Mouse (Mus musculus) C2C12 (cell line): ENCODE measurements around the gene Adgb. TPM values are rescaled to one million over a fixed set of nuclear protein-coding genes. Genes with fewer than 3 reads are reported as not detected.

Experiments used
- H3K27me3 ChIP-seq: one replicate; pipeline ENCODE4 v1.6.1; 2011; ENCODE audit not compliant: control insufficient read depth, insufficient read depth, insufficient read length
- H3K36me3 ChIP-seq: one replicate; pipeline ENCODE4 v1.6.1; 2011; ENCODE audit not compliant: control insufficient read depth, insufficient read depth
- H3K4me3 ChIP-seq: one replicate; pipeline ENCODE4 v1.5.1; 2011; ENCODE audit warnings: mild to moderate bottlenecking, control low read depth; ENCODE audit not compliant: poor library complexity, insufficient read depth, severe bottlenecking
- H3K79me2 ChIP-seq: one replicate; pipeline ENCODE4 v1.6.1; 2011; ENCODE audit not compliant: control insufficient read depth, insufficient read depth
- H3K79me3 ChIP-seq: one replicate; pipeline ENCODE4 v1.6.1; 2011; ENCODE audit warnings: low read depth, control low read depth
- H3ac ChIP-seq: one replicate; pipeline ENCODE3; 2011; ENCODE audit warnings: low read depth; ENCODE audit not compliant: control insufficient read depth, insufficient read length
- CEBPB ChIP-seq: IDR thresholded peaks from one replicate; pipeline ENCODE4 v1.6.1; 2011; ENCODE audit warnings: low read depth, mild to moderate bottlenecking, control low read depth, moderate library complexity
- CTCF ChIP-seq: IDR thresholded peaks from one replicate; pipeline ENCODE4 v1.5.1; 2011; ENCODE audit not compliant: control insufficient read depth, insufficient read depth, insufficient read length
- FOSL1 ChIP-seq: IDR thresholded peaks from one replicate; pipeline ENCODE4 v1.8.0; 2011; ENCODE audit warnings: mild to moderate bottlenecking, low read length; ENCODE audit not compliant: poor library complexity, insufficient read depth, severe bottlenecking
- MAX ChIP-seq: IDR thresholded peaks from one replicate; pipeline ENCODE4 v1.6.1; 2011; ENCODE audit warnings: mild to moderate bottlenecking, control low read depth
- MYOD1 ChIP-seq: IDR thresholded peaks from one replicate; pipeline ENCODE4 v1.6.1; 2011; ENCODE audit warnings: low read depth; ENCODE audit not compliant: control insufficient read depth, insufficient read length
- MYOG ChIP-seq: IDR thresholded peaks from one replicate; pipeline ENCODE4 v1.6.1; 2011; ENCODE audit not compliant: control insufficient read depth, insufficient read length; ENCODE audit errors: extremely low read depth
- USF1 ChIP-seq: IDR thresholded peaks from one replicate; pipeline ENCODE4 v1.6.1; 2011; ENCODE audit warnings: low read depth, mild to moderate bottlenecking, control low read depth, moderate library complexity
- polyA plus RNA-seq: library from polyadenylated mRNA; unstranded; fragments of >200 nt; fragmentation: generic; extraction: Trizol; gene quantifications from one replicate; pipeline ENCODE4 v1.2.1, GENCODE M21; 2012; ENCODE audit warnings: missing spikeins

Gene Adgb
- polyA plus RNA-seq, 1 experiment = not detected

GRCm38 (mm10) chr10:10322961-10323360 is 149.2 kb downstream of the Adgb start:
- H3K79me3 ChIP-seq = no peaks in the 10 kb centered on the region
- H3K27me3 ChIP-seq = no peaks in the 10 kb centered on the region
- no peak for TF ChIP-seq FOSL1
- TF ChIP-seq CTCF = no peak
- TF ChIP-seq USF1 = no peak
- no peak for TF ChIP-seq MAX
- no peak for TF ChIP-seq MYOG
- no peak for TF ChIP-seq CEBPB
- TF ChIP-seq MYOD1 = no peak
- no peak overlapping the region for H3ac ChIP-seq
- no peak overlapping the region for H3K4me3 ChIP-seq
- no peaks in the 10 kb centered on the region for H3K79me2 ChIP-seq
- H3K36me3 ChIP-seq = no peaks in the 10 kb centered on the region

DNA sequence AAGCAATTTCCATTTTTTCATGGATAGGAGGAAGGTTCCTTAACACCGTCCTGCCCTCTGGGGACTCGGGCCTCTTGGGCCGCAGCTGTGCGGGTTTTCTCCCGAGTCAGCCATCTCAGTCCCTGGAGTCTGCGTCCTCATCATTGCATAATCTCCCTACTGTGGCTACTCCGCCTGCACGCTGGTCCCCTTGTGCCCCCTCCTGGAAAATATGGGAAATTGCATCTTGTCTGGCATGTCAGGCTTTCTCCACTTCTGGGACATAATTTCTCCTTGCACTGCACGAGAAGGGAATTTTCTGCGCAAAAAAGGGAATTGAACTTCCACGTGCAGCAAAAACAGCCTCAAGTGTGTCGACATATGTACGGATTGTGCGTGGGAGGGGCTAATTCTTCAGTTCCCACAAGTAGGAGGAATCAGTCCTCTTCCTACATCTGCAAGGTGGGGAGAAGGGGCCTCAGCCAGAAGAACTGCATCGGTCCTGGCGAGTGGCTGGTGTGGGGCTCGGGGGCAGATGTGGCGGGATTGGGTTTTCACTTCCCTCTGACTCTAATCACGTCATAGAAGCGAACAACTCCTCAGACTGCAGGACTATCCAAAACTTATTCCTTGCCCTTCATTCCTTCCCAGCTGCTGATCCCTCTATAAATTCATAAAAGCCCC is 150.9 kb downstream of the Adgb start:
- Histone ChIP-seq H3K79me3 (no peaks in the 10 kb centered on the region), H3K27me3 (no peaks in the 10 kb centered on the region), H3ac (no peak overlapping the region), H3K4me3 (no peak overlapping the region), H3K79me2 (no peaks in the 10 kb centered on the region), H3K36me3 (no peaks in the 10 kb centered on the region)
- no peak for TF ChIP-seq MAX
- TF ChIP-seq FOSL1 = no peak
- TF ChIP-seq CTCF = peak; percentile 74
- peak; percentile 97 for TF ChIP-seq CEBPB
- no peak for TF ChIP-seq MYOG
- peak; percentile 34 for TF ChIP-seq MYOD1
- no peak for TF ChIP-seq USF1

- TF ChIP-seq USF1 (no peak), MYOG (no peak), FOSL1 (no peak), CEBPB (no peak), CTCF (no peak), MYOD1 (no peak), MAX (no peak)
- Histone ChIP-seq H3ac (no peak overlapping the region), H3K4me3 (no peak overlapping the region), H3K79me2 (no peaks in the 10 kb centered on the region), H3K27me3 (no peaks in the 10 kb centered on the region), H3K79me3 (no peaks in the 10 kb centered on the region), H3K36me3 (no peaks in the 10 kb centered on the region)
Observed at GRCm38 (mm10) chr10:10320364-10321083, 151.6 kb downstream of the Adgb start.

GRCm38 (mm10) chr10:10318086-10318485 is 154.0 kb downstream of the Adgb start:
- H3K36me3 ChIP-seq = no peaks in the 10 kb centered on the region
- no peak overlapping the region for H3K4me3 ChIP-seq
- no peaks in the 10 kb centered on the region for H3K27me3 ChIP-seq
- no peaks in the 10 kb centered on the region for H3K79me2 ChIP-seq
- no peak overlapping the region for H3ac ChIP-seq
- no peaks in the 10 kb centered on the region for H3K79me3 ChIP-seq
- TF ChIP-seq CEBPB = no peak
- no peak for TF ChIP-seq FOSL1
- TF ChIP-seq MAX = no peak
- TF ChIP-seq USF1 = no peak
- no peak for TF ChIP-seq MYOD1
- no peak for TF ChIP-seq CTCF
- no peak for TF ChIP-seq MYOG

- H3K27me3 ChIP-seq = no peaks in the 10 kb centered on the region
- TF ChIP-seq MAX (no peak), CTCF (no peak), MYOD1 (no peak), MYOG (no peak), USF1 (no peak), FOSL1 (no peak), CEBPB (peak; percentile 26)
- no peak overlapping the region for H3K4me3 ChIP-seq
- no peaks in the 10 kb centered on the region for H3K79me3 ChIP-seq
- no peaks in the 10 kb centered on the region for H3K79me2 ChIP-seq
- H3K36me3 ChIP-seq = no peaks in the 10 kb centered on the region
- no peak overlapping the region for H3ac ChIP-seq
Observed at GRCm38 (mm10) chr10:10315631-10316030, 156.5 kb downstream of the Adgb start.
